Mouse (Mus musculus): ENCODE data around the gene Taf1c.

The Taf1c gene

DNA sequence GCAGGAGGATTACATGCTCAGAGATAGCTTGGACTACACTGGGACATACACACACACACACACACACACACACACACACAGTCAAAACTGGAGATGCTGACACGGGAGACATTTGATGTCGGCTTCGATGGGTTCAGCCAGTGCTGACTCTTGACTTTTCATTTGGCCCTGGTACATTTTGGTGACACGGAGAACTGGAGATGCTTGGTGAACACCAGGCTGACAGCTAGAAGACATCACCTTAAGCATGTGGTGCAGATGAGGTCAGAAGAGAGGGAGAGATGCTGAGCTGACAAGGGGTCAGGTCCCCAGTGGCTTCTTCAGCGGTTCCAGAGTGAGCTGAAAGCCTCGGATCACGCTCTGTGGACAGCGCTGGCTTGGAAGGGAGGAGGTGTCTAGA, 18.0 kb upstream of the Taf1c start:
- no peak for DNase-seq (ENCODE audit: low spot score in 2 of 2)

DNA sequence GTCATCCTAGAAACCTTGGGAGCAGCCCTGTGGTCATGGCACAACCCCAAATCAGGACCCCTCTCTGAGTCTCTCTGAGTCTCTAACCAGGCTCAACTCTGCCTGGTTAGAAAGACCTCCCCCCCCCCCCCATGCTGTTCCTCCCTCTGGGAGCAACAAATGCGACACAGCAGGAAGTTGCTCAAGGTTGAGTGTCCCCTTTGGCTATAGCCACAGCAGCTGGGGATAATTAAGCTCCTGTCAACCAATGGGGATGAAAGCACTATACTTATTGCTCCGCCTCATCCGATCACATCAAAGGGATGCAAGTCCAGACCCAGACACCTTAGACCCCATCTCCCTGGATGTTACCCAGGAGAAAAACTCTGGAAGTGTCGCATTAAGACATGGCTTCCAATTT, 17.5 kb upstream of the Taf1c start:
- no peak for DNase-seq (ENCODE audit: low spot score in 2 of 2)

DNA sequence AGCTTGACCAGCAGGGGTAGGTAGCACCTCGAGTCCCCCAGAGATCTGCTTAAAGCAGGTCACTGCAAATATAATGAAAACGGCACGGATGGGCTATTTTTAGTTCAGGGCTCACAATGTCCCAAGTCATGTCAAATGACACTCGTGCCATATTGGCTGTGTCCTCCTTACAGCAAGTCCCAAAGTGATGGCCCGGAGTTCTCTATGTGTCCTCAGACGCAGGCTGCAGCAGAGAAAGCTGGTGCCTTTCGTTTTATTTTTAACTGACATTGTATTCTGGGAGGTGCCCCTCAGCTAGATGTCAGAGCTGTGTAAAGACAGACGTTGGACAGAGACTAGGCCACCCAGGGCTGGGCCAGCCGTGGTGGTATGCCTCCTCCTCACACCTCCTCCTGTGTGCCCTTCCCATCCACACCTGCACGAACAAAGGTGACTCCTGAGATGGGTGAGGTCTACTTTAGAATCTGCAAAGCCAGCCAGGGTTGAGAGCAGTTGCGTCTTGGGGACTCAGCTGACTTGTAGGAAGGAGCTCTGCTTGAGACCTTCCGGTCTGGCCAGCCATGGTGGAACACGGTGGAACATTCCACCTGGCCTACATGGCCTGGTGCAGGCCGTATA, 15.9 kb upstream of the Taf1c start:
- DNase-seq (ENCODE audit: low spot score in 2 of 2) = no peak

DNA sequence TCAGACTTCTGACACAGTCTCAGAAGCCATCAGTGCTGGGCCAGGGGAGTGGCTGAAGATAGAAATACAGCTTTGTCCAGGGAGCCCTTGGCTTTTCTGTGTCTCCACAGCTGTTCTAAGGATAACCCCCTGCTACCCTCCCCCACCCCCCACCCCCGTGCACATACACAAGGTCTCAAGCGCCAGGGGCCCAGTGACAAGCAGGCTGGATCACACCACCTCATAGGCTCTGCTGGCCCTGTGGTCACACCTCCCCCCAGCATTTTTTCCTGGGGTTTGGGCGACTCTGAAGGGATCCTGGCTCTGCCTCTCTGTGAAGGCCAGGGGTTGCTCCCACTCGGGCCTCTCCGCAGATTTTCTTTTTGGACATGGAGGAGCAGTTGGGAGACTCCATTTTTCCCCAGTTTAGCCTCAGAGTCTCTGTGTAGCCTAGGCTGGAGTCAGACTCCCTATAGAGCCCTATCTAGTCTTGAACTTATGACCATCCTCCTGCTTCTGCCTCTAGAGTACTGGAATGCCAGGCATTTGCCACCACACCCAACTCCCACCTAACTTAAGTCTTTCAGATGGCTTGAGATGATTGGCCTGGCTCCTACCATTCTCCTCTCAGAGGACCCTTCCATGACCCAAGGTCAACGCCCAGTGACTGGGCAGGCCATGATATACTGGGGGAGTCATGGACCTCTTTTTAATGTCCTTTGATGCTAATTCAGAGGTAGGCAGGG, 15.3 kb upstream of the Taf1c start:
- no peak for DNase-seq (ENCODE audit: low spot score in 2 of 2)

DNA sequence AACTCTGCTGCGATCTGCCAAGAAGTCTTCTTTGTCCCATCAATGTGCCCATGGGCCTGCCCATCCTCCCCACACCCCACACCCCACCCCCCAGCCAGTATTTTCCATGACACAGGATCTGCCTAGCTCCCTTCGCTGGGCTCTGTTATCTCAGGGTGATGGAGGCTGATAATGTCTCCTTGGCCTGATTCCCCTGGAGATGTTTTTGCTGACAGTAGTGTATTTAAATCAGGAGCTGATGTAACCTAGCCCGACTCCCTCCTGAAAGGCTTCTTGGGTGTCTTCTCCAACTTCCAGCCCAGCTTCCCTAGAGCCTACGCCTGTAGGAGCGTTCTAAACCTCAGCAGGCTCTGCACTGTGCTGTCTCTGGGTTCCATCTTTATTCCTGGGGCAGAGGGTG, 13.9 kb upstream of the Taf1c start:
- DNase-seq (ENCODE audit: low spot score in 2 of 2) = no peak

DNA sequence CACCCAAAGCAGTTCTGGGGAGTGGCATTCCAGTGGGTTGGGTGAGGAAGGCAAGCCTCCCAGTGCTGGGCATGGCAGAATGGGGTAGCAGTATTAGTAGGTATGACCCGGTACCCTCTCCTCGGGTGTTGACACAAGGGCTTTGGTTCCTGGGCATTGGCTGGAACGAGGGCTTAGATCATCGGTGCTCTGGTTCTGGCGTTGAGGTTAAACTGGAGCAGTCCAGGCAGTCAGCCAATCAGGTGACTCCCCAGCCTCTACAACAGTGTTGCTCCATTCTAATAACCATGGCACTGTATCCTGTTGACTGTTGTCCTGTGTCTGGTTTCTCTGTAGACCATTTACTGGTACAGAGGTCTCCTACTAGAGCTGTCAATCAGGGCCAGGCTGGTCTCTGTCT, 12.6 kb upstream of the Taf1c start:
- DNase-seq (ENCODE audit: low spot score in 2 of 2) = no peak

DNA sequence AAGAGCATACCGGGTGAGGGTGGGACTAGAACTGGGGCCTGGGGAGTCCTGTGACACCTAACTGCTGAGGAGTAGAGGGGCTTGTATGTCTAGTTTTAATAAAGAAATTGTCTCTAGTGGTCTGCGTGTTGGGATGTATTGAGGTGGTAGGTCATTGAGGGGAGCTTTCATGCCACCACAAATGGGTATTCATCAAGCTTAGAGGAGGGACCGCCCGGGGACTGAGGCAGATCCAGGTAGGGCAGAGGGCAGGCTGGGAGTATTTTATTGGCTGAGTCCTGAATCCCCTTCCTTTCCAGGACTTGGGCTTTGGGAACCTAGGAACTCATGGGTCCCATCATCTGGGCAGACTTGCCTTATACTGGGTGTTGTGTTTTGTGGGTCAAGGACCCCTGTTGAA, 11.8 kb upstream of the Taf1c start:
- no peak for DNase-seq (ENCODE audit: low spot score in 2 of 2)

DNA sequence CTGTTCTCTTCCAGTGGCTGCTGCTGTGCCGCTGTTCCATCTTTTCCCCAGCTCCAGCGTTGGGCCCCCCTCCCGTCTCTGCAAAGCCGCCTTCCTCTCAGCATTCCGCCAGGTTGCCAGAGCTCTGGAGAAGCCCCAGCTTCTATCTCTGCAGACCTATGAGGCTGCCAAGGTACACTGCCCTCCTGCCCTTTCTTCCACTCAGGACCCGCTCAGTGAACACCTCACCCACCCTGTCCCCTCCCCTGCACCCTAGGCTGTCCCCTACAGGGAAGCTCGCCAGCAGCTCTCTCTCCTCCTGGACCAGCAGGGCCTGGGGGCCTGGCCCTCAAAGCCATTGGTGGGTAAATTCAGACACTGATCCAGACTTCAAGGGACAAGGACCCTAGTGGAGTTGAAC, 11.3 kb upstream of the Taf1c start:
- peak in 1 of 2 experiments; percentile 57 for DNase-seq (ENCODE audit: low spot score in 2 of 2)

DNA sequence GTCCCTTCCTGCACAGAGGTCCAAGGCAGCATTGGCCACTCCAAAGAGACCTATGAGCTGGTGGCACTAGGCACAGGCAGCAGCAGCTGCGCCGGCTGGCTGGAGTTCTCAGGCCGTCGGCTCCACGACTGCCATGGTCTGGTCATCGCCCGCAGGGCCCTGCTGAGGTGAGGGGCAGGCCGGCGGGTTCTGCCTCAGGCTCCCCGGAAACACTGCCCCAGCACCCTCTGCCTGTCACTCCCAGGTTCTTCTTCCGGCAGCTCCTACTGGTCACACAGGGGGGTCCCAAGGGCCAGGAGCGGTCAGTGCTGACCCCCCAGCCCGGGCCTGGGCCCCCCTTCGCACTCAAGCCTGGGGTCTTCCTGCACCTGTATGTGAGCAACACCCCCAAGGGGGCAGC, 10.1 kb upstream of the Taf1c start:
- DNase-seq (ENCODE audit: low spot score in 2 of 2) = peak in 1 of 2 experiments; percentile 57

DNA sequence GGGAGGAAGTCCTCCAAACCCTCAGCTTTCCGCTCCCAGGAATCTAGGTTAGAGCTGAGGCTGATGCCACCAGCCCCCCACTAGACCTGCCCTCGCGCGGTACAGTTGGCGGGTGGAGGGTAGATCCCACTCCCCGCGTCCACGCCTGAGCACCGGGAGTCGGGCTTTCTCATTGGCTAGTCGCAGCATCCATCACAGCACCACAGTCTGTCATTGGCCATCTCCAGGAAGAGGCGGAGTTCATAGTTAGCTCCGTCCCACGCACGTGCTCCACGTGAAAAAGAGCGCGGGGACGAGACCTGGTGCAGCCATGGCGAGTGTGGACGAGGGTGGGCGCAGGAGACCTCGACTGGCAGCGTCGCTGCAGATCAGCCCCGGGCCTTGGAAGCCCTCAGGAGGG, 7.4 kb upstream of the Taf1c start, which contains the start of gene Adad2:
TSS of gene Adad2 (plus strand) at position 277 of the 400 bp plus-strand sequence.
- no peak for DNase-seq (ENCODE audit: low spot score in 2 of 2)

DNA sequence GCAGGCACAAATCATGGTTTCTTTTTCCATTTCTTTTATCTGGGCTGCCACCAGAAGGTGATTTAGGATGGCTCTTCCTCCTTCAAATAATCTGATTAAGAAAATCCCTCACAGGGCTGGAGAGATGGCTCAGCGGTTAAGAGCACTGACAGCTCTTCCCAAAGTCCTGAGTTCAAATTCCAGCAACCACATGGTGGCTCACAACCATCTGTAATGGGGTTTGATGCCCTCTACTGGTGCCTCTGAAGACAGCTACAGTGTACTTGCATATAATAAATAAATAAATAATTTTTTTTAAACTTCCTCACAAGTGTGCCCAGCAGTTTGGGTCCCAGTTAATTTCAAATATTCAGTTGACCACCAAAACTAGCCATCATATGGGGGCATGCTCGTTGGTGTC, 1.2 kb upstream of the Taf1c start:
- no peak for DNase-seq (ENCODE audit: low spot score in 2 of 2)

DNA sequence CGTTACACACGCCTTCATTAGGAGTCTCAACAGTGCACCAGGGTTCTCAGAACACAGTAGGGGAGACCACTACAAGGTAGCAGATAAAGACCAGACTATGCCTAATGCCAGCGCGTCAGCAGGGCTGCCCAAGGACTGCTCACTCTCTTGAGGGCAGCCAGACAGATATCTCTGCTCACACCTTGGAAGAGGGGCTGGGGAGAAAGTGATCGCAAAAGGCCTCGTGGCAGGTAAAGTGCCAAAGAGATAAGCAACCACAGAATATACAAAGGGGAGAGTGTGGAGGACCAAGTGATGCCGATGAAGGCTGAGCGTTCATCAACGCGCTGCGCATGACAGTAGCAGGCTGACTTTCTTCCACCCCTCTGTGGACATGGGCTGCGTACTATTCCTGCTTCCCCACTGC, 621 bp downstream of the Taf1c start:
- no peak for DNase-seq (ENCODE audit: low spot score in 2 of 2)

DNA sequence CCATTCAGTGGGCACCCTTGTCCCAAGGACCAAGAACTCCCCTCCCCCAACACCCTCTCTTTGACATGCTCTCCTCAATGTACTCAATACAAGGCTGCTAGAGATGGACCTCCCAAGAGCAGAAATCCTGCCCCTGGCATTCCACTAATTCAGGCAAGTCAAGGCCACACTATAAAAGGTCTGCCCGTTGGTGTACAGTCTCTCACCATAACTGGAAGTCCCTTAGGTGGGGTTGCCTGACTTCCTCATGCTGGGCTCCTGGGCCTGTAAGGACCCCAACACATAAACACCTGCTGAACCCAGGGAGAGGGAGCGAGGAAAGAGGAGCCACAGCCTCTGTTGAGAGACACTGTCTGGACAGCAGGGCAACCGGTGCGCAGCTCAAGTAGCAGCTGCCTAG, 1.3 kb downstream of the Taf1c start:
- DNase-seq (ENCODE audit: low spot score in 2 of 2) = no peak

DNA sequence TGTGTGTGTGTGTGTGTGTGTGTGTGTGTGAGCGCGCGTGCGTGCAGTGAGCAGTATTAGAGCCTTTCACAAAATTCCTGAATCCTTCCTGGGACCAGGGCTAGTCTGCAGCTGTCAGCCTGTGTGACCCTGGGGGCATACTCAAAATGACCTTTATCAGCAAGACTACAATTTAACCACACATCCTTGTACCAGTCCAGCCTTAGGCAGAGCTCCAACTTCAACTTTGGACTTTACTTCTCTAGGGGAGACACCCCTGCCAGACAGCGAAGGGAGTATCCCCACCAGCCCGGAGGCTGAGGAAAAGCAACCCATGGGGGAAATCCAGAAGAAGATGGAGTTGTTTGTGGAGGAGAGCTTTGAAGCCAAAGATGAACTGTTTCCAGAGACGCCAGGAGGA, 13.6 kb downstream of the Taf1c start:
- no peak for DNase-seq (ENCODE audit: low spot score in 2 of 2)

DNA sequence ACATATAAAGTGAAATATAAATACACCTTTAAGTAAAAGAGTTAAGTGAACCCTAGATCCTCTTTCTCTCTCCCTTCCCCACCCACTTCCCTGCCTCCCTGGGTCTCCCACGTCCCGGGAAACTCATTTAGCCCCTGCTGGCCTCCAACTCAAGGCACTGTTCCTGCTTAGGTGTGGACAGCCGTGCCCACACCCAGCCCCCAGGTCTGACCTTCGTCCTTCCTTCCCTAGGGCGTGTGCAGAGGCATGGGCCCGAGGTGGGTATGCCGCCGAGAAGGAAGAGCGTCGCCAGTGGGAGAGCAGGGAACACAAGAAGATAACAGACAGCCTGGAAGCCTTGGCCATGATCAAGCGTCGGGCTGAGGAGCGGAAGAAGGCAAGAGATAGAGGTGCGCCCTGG, 14.7 kb downstream of the Taf1c start:
- DNase-seq (ENCODE audit: low spot score in 2 of 2) = no peak

DNA sequence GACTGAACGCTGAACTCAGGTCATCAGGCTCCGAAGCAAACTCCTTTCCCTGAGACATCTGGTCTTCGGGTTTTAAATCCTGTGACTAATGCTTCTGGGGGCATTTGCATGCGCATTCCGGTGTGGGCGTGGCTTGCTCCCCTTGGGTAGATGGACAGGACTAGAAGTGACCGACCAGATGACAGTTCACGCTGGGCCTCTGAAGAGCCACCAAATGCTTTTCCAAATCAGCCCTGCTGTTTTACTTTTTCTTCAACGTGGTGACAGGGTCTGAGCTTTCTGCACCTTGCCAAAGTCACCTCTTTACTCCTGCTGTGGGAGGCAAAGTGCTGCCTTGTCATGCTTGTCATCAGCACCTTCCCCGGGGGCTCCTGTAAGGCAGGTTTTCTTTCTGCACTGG, 16.2 kb downstream of the Taf1c start:
- DNase-seq (ENCODE audit: low spot score in 2 of 2) = no peak

DNA sequence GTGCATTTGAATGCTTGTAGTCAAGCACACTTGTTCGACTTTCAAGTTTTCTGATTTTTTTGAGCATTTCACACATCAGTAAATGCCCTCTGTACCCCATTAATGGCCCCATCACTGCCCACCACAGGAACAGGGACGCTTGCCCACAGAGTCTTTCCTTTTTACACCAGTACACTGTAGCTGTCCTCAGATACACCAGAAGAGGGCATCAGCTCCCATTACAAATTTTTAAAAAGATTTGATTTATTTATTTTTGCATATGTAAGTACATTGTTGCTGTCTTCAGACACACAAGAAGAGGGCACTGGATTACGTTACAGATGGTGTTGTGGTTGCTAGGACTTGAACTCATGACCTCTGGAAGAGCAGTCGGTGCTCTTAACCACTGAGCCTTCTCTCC, 16.7 kb downstream of the Taf1c start:
- DNase-seq (ENCODE audit: low spot score in 2 of 2) = no peak

DNA sequence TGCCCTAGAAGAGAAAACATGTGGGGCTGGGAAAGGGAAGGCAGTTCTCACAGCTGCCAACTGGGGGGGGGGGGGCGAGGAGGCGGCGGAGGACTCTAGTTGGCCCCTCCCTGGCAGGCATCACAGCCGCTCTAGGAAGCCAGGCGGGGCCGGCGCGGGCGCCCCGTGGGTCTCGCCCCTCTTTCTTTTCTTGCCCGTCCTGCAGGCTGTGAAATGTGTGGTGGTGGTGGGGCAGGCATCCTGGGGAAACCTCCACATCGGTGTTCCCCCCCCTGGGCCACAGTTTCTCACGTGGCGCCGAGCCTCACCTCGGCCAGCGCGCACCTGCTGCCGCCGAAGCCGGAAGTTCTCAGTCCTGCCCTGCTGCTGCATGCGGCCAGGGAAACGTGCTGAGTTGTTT, 19.1 kb downstream of the Taf1c start:
- no peak for DNase-seq (ENCODE audit: low spot score in 2 of 2)

DNA sequence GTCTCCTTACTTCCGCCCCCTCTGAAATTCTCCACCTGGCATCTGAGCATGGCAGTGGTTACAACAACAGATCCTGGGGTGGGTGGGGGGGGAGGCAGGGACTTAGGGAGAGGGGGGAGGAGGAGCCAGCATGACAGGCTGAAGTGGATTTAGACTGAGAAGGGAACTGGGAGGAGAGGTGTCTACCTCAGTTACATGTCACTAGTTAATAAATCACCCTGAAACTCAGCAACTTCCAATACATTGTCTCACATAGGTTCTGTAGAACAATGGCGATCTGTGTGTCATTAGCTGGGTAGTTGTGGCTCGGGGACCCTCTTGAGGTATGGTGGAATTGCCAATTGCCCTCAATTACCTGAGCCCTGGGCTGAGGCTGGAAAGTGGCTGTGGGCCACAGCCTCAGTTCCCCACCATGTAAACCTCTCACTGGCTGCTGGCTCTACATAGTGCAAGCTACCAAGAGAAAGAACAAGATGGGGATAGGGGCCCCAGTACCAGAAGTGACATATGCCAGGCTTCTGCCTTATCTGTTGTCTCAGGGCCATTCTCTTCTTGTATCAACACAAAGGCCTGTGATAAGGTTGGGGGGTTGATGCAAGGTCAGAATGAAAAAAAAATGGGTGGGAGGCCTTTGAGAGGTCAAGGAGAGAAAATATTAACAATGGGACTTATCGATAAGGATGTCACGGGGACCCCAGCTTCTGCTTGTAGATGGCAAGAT, 24.4 kb downstream of the Taf1c start:
- no peak for DNase-seq (ENCODE audit: low spot score in 2 of 2)

DNA sequence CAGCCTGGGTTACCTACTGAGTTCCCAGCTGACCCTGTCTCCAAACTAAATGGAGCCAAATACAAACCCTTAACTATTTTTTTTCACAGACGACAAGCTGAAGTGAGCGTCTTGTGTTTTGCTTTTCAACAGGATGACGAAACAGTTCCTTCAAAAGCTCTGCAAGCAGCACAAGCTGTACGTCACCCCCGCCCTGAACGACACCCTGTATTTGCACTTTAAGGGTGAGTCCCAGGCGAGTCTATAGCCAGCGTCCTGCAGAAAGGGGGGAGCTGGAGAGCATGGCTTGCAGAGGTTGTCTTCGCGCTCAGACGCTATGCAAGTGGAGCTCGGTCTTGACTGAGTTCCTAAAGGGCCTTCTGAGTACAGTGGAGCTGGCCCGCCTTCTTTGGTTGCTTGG, 25.9 kb downstream of the Taf1c start:
- no peak for DNase-seq (ENCODE audit: low spot score in 2 of 2)

DNA sequence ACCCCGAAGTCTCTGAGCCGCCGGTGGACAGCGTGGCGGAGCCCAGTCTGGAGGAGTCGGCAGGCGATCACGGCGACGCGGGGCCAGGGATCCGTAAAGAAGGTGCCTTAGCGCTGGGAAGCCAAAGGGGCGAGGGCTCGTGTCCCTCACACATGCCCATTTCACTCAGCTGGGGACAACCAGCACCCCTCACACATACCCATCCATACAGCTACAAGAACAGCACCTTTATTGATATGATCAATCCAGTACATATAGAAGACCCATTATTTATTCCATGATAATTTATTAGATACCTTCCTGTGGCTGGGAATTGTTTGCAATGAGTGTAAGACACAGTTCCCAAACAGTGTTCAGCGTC, 29.7 kb downstream of the Taf1c start:
- no peak for DNase-seq (ENCODE audit: low spot score in 2 of 2)

DNA sequence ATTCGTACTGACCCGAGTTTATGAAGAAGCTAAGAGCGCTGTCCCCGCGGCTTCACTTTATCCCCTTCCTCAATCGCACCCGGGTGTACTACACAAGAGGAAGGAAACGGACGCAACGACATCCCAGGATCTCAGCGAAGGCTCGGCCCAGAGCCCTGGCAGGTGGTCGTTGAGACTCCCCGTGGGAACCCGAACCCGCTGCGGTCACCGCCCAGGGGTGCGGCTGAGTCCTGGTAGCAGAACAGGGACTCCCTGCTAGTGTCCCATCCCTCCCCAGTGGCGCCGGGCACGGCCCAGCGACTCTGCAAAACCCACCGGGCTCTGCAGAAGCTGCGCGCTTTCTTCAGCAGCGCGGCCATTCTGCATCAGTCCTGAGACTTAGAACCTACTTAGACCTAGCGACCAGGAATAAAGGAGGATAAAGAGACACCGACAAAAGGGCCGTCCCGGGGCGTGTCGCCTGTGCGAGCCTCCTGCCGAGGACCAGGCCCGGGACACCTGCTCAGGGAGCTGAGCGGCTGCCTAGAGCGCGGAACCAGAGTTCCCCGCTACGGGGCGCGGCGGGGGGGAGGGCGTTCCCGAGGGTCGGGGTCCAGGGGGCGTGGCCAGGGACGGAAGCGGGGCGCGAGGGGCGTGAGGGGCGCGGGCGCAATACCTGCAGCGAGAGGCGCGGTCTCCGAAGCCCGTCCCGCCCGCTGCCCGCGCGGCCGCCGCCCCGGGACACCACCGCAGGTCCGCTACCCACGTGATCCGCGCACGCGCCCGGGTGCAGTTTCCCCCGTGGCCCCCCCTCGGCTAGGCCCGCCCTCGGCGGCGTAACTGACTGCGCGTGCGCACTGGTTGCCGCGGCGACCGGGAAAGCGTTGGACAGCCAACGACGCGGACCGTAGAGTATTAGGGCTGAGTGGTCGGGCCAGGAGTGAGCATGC, 30.3 kb downstream of the Taf1c start, which contains the start of the genes Hsdl1 and Dnaaf1:
TSS of gene Hsdl1 (minus strand) at position 747 of the 929 bp plus-strand sequence.
TSS of gene Dnaaf1 (plus strand) at position 799 of the 929 bp plus-strand sequence.
- DNase-seq (ENCODE audit: low spot score in 2 of 2) = peak; percentile 97 to 99

Data from spleen, postnatal 4 days (tissue).